Mouse (Mus musculus): ENCODE results near the gene C130060K24Rik. TPM values are rescaled to one million over a fixed set of nuclear protein-coding genes. Genes with fewer than 3 reads are reported as not detected.

Gene C130060K24Rik
- polyA plus RNA-seq, 1 experiment from 2014 or later, result 0.10 TPM

DNA sequence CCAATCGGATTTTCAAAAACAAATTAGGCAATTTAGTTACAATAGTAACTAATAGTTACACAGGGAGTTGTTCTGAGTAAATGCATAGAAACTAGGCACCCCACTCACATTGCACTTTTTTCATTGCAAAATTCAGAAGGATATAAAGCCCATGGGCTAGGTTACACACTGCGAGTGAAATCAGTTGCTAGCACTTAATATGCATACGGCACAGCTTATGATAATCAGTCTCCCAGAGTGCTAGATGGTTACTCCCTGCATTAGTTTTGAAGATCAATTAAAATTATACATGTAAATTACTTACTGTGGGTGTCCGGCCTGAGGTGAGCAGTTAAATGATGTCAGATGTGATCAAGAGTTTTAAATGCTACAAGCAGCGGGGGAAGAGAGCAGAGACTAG, 89.4 kb downstream of the C130060K24Rik start:
- no peak overlapping the region for H3K4me3 ChIP-seq (ENCODE audit: low read depth, low read length)
- 86% methylated on average over 5 of the region's 5 CpGs for WGBS

DNA sequence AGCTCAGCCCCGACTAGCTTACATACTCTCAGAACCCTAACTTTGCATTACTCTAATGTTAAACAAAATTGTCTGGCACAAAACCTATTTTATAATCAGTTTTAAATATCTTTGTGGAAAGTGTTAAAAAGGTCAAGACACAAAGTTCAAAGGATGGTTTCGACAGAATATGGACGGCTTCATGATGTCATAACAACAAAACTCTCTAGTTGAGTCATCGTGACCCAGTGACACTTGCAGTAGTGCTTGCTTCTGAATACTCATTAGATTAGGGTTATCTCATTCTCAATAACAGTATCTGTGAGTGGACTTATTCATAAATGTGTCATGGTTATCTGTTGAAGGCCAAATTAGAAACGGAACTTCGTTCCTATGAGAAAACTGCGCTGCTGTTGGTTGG, 91.5 kb downstream of the C130060K24Rik start:
- 78% methylated on average over 7 of the region's 7 CpGs for WGBS
- Histone ChIP-seq H3K4me1 (replicated peaks; ENCODE audit: control insufficient read depth, insufficient read depth, low read length) (no peaks in the 10 kb centered on the region), H3K9ac (ENCODE audit: low read depth, low read length) (no peak overlapping the region), H3K27me3 (replicated peaks; ENCODE audit: control insufficient read depth, insufficient read depth, low read length) (no peaks in the 10 kb centered on the region), H3K27ac (ENCODE audit: low read depth, low read length) (no peak overlapping the region), H3K4me2 (replicated peaks; ENCODE audit: low read depth) (no peak overlapping the region), H3K9me3 (ENCODE audit: control insufficient read depth) (no peaks in the 10 kb centered on the region), H3K4me3 (ENCODE audit: low read depth, low read length) (no peak overlapping the region), H3K36me3 (ENCODE audit: control insufficient read depth, insufficient read depth) (no peaks in the 10 kb centered on the region)
- no peak for ATAC-seq
- TF ChIP-seq CTCF (IDR thresholded peaks at IDR 0.05; ENCODE audit: low read depth), result no peak

More for the DNA sequence above, 89.4 kb downstream of the C130060K24Rik start:
- Histone ChIP-seq H3K36me3 (ENCODE audit: control insufficient read depth, insufficient read depth) (no peaks in the 10 kb centered on the region), H3K4me1 (replicated peaks; ENCODE audit: control insufficient read depth, insufficient read depth, low read length) (no peaks in the 10 kb centered on the region), H3K27ac (ENCODE audit: low read depth, low read length) (no peak overlapping the region), H3K4me2 (replicated peaks; ENCODE audit: low read depth) (no peak overlapping the region), H3K9me3 (ENCODE audit: control insufficient read depth) (no peaks in the 10 kb centered on the region), H3K27me3 (replicated peaks; ENCODE audit: control insufficient read depth, insufficient read depth, low read length) (no peaks in the 10 kb centered on the region), H3K9ac (ENCODE audit: low read depth, low read length) (no peak overlapping the region)
- no peak for TF ChIP-seq CTCF (IDR thresholded peaks at IDR 0.05; ENCODE audit: low read depth)
- ATAC-seq, result no peak

DNA sequence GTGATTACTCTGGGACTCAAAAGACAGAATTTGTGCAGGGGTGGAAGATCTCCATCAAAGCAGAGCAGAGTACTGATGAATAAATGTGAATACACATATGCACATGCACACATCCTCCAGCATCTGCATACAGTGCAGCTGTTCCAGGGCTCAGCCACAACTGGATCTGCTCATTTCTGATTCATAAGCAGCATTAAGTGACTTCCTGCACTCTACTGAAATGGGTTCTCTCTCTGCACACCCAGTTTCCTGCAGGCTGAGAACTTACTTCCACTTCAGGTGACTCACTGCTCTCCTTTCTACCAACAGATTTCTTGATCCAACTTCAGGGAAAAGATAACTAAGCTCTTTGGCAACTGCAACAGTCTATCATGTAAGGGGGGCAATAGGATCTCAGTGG, 117.9 kb downstream of the C130060K24Rik start:
- no peak for ATAC-seq
- TF ChIP-seq CTCF (IDR thresholded peaks at IDR 0.05; ENCODE audit: low read depth), result no peak
- no peaks in the 10 kb centered on the region for H3K36me3 ChIP-seq (ENCODE audit: control insufficient read depth, insufficient read depth)
- H3K27ac ChIP-seq (ENCODE audit: low read depth, low read length), result no peak overlapping the region
- no peak overlapping the region for H3K4me2 ChIP-seq (replicated peaks; ENCODE audit: low read depth)
- no peak overlapping the region for H3K4me3 ChIP-seq (ENCODE audit: low read depth, low read length)
- H3K9me3 ChIP-seq (ENCODE audit: control insufficient read depth), result no peaks in the 10 kb centered on the region
- no peaks in the 10 kb centered on the region for H3K27me3 ChIP-seq (replicated peaks; ENCODE audit: control insufficient read depth, insufficient read depth, low read length)
- no peak overlapping the region for H3K9ac ChIP-seq (ENCODE audit: low read depth, low read length)
- H3K4me1 ChIP-seq (replicated peaks; ENCODE audit: control insufficient read depth, insufficient read depth, low read length), result no peaks in the 10 kb centered on the region

Other genes starting within 250 kb of the C130060K24Rik start
- gene Hpgds, start 236.2 kb upstream of the C130060K24Rik start, polyA plus RNA-seq (2015; fragmentation: Nextera tagmentation; extraction: Ambion mirVana), result 39.4 and 43.9 TPM in 2 replicates
- gene Tnip3, start 144.2 kb downstream of the C130060K24Rik start, polyA plus RNA-seq (2015; fragmentation: Nextera tagmentation; extraction: Ambion mirVana), result 0.08 TPM in 1 of 2 replicates, not detected in the other